Mouse (Mus musculus) embryonic facial prominence, embryonic 11.5 days (tissue): ENCODE data around the gene Rpl31. TPM values are rescaled to one million over a fixed set of nuclear protein-coding genes. Genes with fewer than 3 reads are reported as not detected.
A peak's percentile ranks its signal among the peaks of the same experiment; 100 is the strongest.

Experiments used
- ATAC-seq: fragments of 200-750 bp; cut with Nextera tagmentation; replicated peaks from 2 replicates; pipeline ENCODE4 v1.8.0; 2017; ENCODE audit warnings: low read depth; ENCODE audit not compliant: insufficient number of reproducible peaks, low FRiP score, low TSS enrichment
- DNase-seq: peaks from one replicate; pipeline ENCODE4 v3.0.0-alpha.2; 2015; ENCODE audit warnings: low spot score
- H3K27ac ChIP-seq: fragments of 300-500 bp; sonication (generic); replicated peaks from 2 replicates; pipeline ENCODE4 v1.5.1; 2014; ENCODE audit warnings: mild to moderate bottlenecking, low read depth, low read length, control low read depth
- H3K27me3 ChIP-seq: fragments of 300-500 bp; sonication (generic); 2 replicates; pipeline ENCODE4 v1.6.1; 2014; ENCODE audit warnings: mild to moderate bottlenecking, low read length, moderate library complexity, mixed read lengths; ENCODE audit not compliant: control insufficient read depth, insufficient read depth
- H3K36me3 ChIP-seq: fragments of 300-500 bp; sonication (generic); replicated peaks from 2 replicates; pipeline ENCODE4 v1.6.1; 2014; ENCODE audit warnings: low read depth, mild to moderate bottlenecking, low read length, moderate library complexity, mixed read lengths; ENCODE audit not compliant: control insufficient read depth, insufficient read depth
- H3K4me1 ChIP-seq: fragments of 300-500 bp; sonication (generic); 2 replicates; pipeline ENCODE4 v1.6.1; 2014; ENCODE audit warnings: low read length, mixed read lengths; ENCODE audit not compliant: control insufficient read depth, insufficient read depth
- H3K4me2 ChIP-seq: fragments of 300-500 bp; sonication (generic); 2 replicates; pipeline ENCODE4 v1.6.1; 2014; ENCODE audit warnings: low read depth, mild to moderate bottlenecking, control low read depth, low read length, moderate library complexity
- H3K4me3 ChIP-seq: fragments of 300-500 bp; sonication (generic); 2 replicates; pipeline ENCODE4 v1.5.1; 2014; ENCODE audit warnings: low read depth, low read length, control low read depth
- H3K9ac ChIP-seq: fragments of 300-500 bp; sonication (generic); replicated peaks from 2 replicates; pipeline ENCODE4 v1.6.1; 2014; ENCODE audit warnings: mild to moderate bottlenecking, control low read depth, low read length
- H3K9me3 ChIP-seq: fragments of 300-500 bp; sonication (generic); replicated peaks from 2 replicates; pipeline ENCODE4 v1.6.1; 2016; ENCODE audit warnings: mild to moderate bottlenecking, low read length, inconsistent platforms, mixed read lengths; ENCODE audit not compliant: control insufficient read depth
- WGBS: fragments of 180-500 bp; shearing (Covaris S2); extraction: QIAGEN DNeasy Blood & Tissue Kit; methylation state at CpG from one replicate; pipeline ENCODE4 v1.1.7; 2014; 5-methylcytosine and 5-hydroxymethylcytosine counted together
- polyA plus RNA-seq: library from polyadenylated mRNA; unstranded; fragments of >200 nt; fragmentation: Nextera tagmentation; extraction: Ambion mirVana; gene quantifications from 2 replicates; pipeline ENCODE4 v1.2.1, GENCODE M21; 2014

Rpl31 gene
- polyA plus RNA-seq, 1 experiment from 2014 or later = 521 TPM

DNA sequence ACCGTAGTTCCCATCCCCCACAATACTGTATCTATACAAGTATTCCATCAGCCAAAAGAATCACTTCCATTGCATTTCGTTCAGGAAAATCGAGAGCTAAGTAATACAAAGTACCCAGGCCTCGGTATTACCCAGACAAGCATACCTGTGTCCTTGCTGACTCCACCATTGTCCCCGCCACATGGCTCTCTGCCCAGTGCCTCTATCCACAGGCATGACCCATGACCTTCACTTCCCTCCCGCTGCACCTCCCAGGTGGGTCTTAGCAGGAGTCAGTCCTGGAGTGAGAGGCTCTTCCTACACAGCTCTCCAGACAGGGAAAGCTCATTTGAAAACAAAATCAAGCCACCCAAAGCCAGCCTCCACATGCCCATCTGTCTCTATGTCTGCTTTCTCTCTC lies 40.5 kb downstream of the Rpl31 start:
- no peaks in the 10 kb centered on the region for H3K36me3 ChIP-seq
- no peak overlapping the region for H3K4me2 ChIP-seq
- ATAC-seq = no peak
- no peak overlapping the region for H3K9ac ChIP-seq
- no peak overlapping the region for H3K4me3 ChIP-seq
- WGBS = 93% methylated on average over 6 of the region's 6 CpGs
- no peak for DNase-seq
- H3K9me3 ChIP-seq = no peaks in the 10 kb centered on the region
- H3K27ac ChIP-seq = no peak overlapping the region
- H3K27me3 ChIP-seq = no peaks in the 10 kb centered on the region
- H3K4me1 ChIP-seq = no peaks in the 10 kb centered on the region

DNA sequence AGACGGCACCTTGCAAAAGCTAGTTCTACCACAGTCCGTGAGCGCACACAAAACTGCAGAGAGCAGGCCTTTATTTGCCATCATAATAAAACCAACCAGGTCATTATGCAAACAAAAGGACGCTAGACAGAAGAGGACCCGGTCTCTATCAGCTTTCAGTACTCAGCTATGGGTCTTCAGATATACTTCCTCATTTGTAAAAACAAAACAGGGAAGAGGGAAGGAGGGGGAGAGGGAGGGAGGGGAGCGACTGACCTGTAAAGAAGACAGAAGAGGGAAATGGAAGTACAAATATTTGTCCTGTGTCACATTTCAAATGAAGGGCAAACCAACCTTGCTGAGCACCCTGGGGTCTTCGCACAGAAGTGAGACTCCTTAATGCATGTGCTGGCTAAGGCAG lies 41.0 kb downstream of the Rpl31 start:
- no peaks in the 10 kb centered on the region for H3K4me1 ChIP-seq
- H3K36me3 ChIP-seq = no peaks in the 10 kb centered on the region
- H3K27ac ChIP-seq = no peak overlapping the region
- no peak for DNase-seq
- H3K9me3 ChIP-seq = no peaks in the 10 kb centered on the region
- H3K9ac ChIP-seq = no peak overlapping the region
- no peak overlapping the region for H3K4me3 ChIP-seq
- 70% methylated on average over 7 of the region's 7 CpGs for WGBS
- ATAC-seq = no peak
- H3K4me2 ChIP-seq = no peak overlapping the region
- no peaks in the 10 kb centered on the region for H3K27me3 ChIP-seq

DNA sequence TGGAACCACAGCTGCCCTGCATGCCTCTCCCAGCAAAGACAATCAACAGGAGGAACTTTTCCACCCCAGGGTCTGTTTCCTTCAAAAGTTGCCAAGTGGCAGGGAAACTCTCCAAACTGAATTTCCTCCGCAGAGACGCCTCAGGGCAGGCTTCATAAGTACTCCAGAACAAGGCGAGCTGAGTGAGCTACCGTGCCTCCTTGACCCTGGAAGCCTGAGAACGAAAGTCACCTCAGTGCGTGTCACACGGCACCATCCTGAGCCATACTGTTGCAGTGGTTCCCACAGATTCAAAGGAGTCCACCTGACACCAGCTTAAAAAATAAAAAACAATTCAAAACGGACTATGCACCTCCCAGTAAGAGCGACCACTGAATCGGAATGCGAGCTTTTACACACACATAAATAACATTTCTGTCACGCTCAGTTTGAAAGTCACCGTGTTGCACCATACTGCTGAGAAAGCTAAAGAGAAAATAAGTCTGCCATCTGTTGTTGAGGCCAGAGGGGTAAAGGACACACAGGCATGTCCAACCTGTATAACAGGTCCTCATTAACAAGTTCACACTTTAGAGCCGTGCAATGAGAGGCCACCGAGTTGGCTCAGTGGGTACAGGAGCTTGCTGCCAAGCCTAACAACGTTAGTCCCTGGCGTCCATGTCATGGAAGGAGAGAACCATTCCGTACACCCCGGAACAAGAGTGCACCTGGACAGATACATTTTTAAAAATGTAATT lies 42.6 kb downstream of the Rpl31 start:
- Histone ChIP-seq H3K27me3 (no peaks in the 10 kb centered on the region), H3K36me3 (no peaks in the 10 kb centered on the region), H3K4me1 (no peaks in the 10 kb centered on the region), H3K9me3 (no peaks in the 10 kb centered on the region), H3K4me3 (no peak overlapping the region), H3K27ac (no peak overlapping the region), H3K9ac (no peak overlapping the region), H3K4me2 (no peak overlapping the region)
- DNase-seq = no peak
- WGBS = 81% methylated on average over 19 of the region's 19 CpGs
- ATAC-seq = no peak

DNA sequence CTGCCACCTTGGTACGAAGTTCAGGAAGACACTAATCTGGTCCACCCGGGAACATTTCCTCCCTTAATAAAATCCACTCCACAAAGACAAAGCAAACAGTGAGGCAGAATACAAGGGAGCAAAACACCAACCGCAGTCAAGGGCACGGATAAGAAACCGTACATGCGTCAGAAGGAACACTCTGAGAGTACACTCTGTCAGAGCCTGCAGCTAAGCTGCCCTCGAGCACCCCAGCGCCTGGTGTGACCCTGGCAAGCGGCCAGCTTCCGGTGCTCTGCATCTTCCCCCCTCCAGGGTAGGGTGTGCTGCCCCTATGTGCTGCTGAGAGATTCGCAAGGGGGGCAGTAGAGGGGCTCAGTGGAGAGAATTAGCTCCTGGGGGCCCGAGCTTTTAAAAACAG lies 50.2 kb downstream of the Rpl31 start:
- H3K9ac ChIP-seq = peak overlapping the region; percentile 14; the same call in 1 of the 2 replicates
- 16% methylated on average over 12 of the region's 12 CpGs for WGBS
- peak; percentile 59 for DNase-seq
- no peak for ATAC-seq
- H3K27me3 ChIP-seq = no peaks in the 10 kb centered on the region
- no peaks in the 10 kb centered on the region for H3K4me1 ChIP-seq
- no peak overlapping the region for H3K4me3 ChIP-seq
- no peak overlapping the region for H3K27ac ChIP-seq
- no peak overlapping the region for H3K4me2 ChIP-seq
- H3K9me3 ChIP-seq = no peaks in the 10 kb centered on the region
- no peaks in the 10 kb centered on the region for H3K36me3 ChIP-seq

- H3K4me2 ChIP-seq = no peak overlapping the region
- H3K36me3 ChIP-seq = no peaks in the 10 kb centered on the region
- ATAC-seq (no peak), DNase-seq (no peak)
- no peak overlapping the region for H3K9ac ChIP-seq
- no peak overlapping the region for H3K27ac ChIP-seq
- H3K9me3 ChIP-seq = no peaks in the 10 kb centered on the region
- no peaks in the 10 kb centered on the region for H3K4me1 ChIP-seq
- WGBS = 78% methylated on average over 9 of the region's 9 CpGs
- no peaks in the 10 kb centered on the region for H3K27me3 ChIP-seq
- H3K4me3 ChIP-seq = no peak overlapping the region
Measured at GRCm38 (mm10) chr1:39418852-39419251, 51.2 kb downstream of the Rpl31 start.

DNA sequence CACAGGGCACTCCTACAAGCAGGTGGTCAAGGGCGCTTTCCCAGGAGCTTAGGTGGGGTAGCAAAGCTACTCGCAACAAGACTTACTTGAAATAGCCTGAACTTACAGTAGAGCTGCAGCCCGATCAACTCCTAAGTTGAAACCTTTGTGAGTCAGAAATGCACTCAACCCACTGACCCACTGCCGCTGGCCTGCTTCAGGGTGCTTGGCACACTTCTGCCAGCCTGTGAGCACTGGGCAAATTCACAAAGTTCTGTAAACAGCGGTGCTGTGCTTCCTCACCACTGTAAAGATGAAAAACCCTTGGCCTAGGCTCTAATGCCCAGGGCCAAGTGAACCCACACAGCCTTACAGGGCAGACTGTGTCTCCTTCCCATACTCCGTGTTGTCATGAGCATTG lies 53.3 kb downstream of the Rpl31 start:
- H3K36me3 ChIP-seq = no peaks in the 10 kb centered on the region
- no peak overlapping the region for H3K4me2 ChIP-seq
- 91% methylated on average over 6 of the region's 6 CpGs for WGBS
- no peaks in the 10 kb centered on the region for H3K4me1 ChIP-seq
- ATAC-seq (no peak), DNase-seq (no peak)
- no peaks in the 10 kb centered on the region for H3K9me3 ChIP-seq
- H3K4me3 ChIP-seq = no peak overlapping the region
- no peak overlapping the region for H3K9ac ChIP-seq
- H3K27me3 ChIP-seq = no peaks in the 10 kb centered on the region
- no peak overlapping the region for H3K27ac ChIP-seq

Other genes with a start within 250 kb of the Rpl31 start
- gene Npas2, start 174.1 kb upstream of the Rpl31 start, polyA plus RNA-seq = 0.06 and 0.24 TPM in 2 replicates
- 4.6 and 5.5 TPM in 2 replicates for gene Tbc1d8, start 110.9 kb downstream of the Rpl31 start, polyA plus RNA-seq
- 31.6 and 34.8 TPM in 2 replicates for gene Cnot11, start 167.2 kb downstream of the Rpl31 start, polyA plus RNA-seq
- 25.2 and 27.7 TPM in 2 replicates for gene Rnf149, start 209.6 kb downstream of the Rpl31 start, polyA plus RNA-seq